Mouse (Mus musculus): ENCODE results near the gene Usp47. TPM values are rescaled to one million over a fixed set of nuclear protein-coding genes. Genes with fewer than 3 reads are reported as not detected.
"Not testable (repeated sequence)": the region's sequence is repeated elsewhere in the genome, so short reads cannot be mapped to it uniquely, and the experiment has no call there.

The Usp47 gene
- polyA plus RNA-seq, 1 experiment from 2014 or later: 80.1 TPM

DNA sequence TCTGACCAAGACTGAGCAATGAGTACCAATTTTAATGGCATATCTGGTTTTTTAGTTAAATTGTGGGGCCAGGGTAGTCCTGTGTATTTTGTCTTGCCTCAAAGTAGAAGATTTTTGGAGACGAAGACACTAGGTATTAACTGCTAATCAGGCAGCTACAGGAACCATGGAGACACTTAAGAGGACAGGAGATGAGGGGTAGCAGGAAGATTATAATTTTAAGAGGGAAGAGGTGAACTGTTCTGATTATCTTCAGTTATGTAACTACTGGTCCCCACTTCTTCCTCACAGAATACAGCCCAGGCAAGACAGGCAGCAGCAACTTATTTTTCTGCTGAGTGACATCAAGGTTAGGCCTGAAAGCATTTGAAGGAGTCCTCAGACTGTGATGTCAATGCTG is 21.9 kb downstream of the Usp47 start:
- Histone ChIP-seq H3K27me3 (no peaks in the 10 kb centered on the region), H3K9me3 (no peaks in the 10 kb centered on the region), H3K9ac (no peak overlapping the region), H3K4me2 (replicated peaks) (no peak overlapping the region), H3K36me3 (no peaks in the 10 kb centered on the region), H3K4me3 (no peak overlapping the region), H3K27ac (no peak overlapping the region), H3K4me1 (peaks cover 11% of the 10 kb centered on the region; the same call in 1 of the 2 replicates)
- no peak for ATAC-seq (ENCODE audit: low FRiP score, low read depth)
- 67% methylated on average over 1 of the region's 1 CpGs for WGBS

DNA sequence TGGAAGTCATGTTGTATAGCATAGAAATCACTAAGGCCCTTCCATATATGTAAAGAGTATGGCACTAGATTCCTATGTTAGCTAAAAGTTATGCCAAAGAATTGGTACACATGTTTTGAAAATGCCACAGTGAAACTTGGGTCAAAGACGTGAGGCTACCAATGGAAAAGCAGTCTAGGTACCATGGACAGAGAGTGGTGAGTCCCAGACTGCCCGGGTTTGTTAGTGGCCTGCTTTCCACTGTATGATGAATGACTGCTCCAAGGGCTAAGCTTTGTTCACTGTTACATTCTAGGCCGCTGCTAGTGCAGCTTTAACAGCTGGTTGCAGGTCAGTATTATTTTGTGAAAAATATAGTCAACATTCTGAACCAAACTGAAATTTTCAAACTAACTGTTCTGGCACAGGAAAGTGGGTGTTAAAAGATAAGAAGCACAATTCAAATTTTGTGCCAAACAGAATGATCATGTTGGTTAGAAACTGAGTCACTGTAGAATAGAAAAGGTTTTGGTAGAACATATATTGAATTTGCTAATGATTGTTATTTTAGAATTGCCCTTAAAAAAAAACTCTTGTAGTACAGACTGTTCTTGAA is 22.6 kb downstream of the Usp47 start:
- WGBS: 56% methylated on average over 3 of the region's 3 CpGs
- Histone ChIP-seq H3K9ac (no peak overlapping the region), H3K4me2 (replicated peaks) (no peak overlapping the region)

DNA sequence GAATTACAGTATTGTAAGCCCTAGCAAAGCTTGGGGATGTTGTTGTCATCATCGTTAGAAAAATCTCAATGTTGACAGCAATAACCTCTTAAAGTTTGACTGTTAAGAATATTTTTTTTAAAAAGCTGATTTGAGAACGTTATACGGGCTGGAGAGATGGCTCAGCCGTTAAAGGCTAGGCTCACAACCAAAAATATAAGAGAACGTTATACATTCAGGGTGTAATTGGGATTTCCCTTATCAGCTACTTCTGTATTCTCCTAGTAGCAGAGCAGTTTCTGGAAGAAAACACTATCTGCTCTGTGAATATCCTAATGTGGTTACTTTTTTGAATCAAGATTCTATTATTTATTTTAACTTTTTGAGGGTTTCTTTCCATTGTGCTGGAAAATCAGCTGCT is 25.3 kb downstream of the Usp47 start:
- WGBS: 84% methylated on average over 5 of the region's 5 CpGs
- no peak overlapping the region for H3K4me2 ChIP-seq (replicated peaks)

More for the DNA sequence above, 22.6 kb downstream of the Usp47 start:
- no peaks in the 10 kb centered on the region for H3K36me3 ChIP-seq
- ATAC-seq (ENCODE audit: low FRiP score, low read depth): no peak
- peaks cover 11% of the 10 kb centered on the region; the same call in 1 of the 2 replicates for H3K4me1 ChIP-seq
- H3K4me3 ChIP-seq: no peak overlapping the region
- H3K9me3 ChIP-seq: no peaks in the 10 kb centered on the region
- H3K27me3 ChIP-seq: no peaks in the 10 kb centered on the region
- H3K27ac ChIP-seq: no peak overlapping the region

DNA sequence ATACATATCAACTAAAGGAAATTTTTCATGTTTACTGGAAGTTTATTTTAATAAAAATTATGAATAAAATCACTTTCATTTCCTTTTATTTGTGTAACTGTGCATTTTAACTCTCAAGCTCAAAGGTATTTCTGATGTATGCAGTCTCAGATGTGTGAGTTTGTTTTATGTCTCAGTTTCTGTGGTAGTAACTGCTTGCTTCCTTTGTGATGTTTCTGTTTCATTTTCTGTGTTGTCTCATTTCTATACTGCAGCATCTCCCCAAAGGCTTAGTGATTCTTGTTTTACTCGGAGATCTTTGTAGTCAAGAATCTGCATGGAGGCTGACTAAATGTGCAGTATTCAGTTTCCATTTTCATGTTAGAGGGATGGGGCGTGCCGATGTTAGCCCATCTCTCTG is 30.4 kb downstream of the Usp47 start:
- H3K4me2 ChIP-seq (replicated peaks): no peak overlapping the region
- H3K27me3 ChIP-seq: no peaks in the 10 kb centered on the region
- H3K27ac ChIP-seq: no peak overlapping the region
- H3K36me3 ChIP-seq: peaks cover 29% of the 10 kb centered on the region
- ATAC-seq (ENCODE audit: low FRiP score, low read depth): no peak
- H3K4me1 ChIP-seq: 0 out of 2 replicates have a peak, but pooled peaks cover 4% of the 10 kb centered on the region
- H3K9ac ChIP-seq: no peak overlapping the region
- no peak overlapping the region for H3K4me3 ChIP-seq
- no peaks in the 10 kb centered on the region for H3K9me3 ChIP-seq
- 88% methylated on average over 3 of the region's 3 CpGs for WGBS

More for the DNA sequence above, 25.3 kb downstream of the Usp47 start:
- Histone ChIP-seq H3K36me3 (no peaks in the 10 kb centered on the region), H3K9me3 (no peaks in the 10 kb centered on the region), H3K4me3 (no peak overlapping the region), H3K27me3 (no peaks in the 10 kb centered on the region), H3K9ac (no peak overlapping the region), H3K4me1 (0 out of 2 replicates have a peak, but pooled peaks cover 4% of the 10 kb centered on the region), H3K27ac (no peak overlapping the region)
- no peak for ATAC-seq (ENCODE audit: low FRiP score, low read depth)

DNA sequence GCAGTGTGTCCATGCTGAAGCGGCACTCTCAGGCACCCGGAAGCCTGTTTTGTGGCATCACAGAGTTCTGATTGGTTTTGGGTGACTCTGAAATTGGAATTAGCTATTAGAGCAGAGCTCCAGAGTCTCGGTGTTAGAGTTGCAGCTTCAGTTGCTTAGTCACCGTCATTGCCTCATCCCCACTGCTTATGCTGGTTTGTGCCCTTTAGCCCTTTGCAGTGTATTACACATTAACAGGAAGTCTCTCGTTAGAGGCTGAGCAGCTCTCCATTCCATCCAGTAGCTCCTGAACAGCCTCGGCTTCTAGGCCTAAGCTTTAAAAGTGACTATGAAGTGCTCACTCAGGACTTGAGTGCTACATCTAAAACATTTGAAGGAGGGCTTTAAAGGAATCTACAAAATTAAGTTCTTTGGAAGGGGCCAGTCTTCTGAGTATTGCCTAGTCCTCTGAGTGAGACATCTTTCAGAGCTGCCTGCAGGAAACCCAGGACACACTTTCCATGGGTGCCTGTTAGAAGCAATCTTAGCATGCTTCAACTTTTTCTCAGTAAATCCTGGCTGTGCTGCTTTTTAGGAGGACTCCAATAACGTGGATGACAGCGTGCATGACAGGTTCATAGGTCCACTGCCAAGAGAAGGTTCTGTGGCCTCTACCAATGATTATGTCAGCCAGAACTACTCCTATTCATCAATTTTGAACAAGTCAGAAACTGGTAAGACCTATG is 32.8 kb downstream of the Usp47 start:
- no peaks in the 10 kb centered on the region for H3K27me3 ChIP-seq
- H3K36me3 ChIP-seq: peaks cover 38% of the 10 kb centered on the region
- H3K27ac ChIP-seq: no peak overlapping the region
- no peak overlapping the region for H3K4me2 ChIP-seq (replicated peaks)
- H3K9me3 ChIP-seq: no peaks in the 10 kb centered on the region
- no peak overlapping the region for H3K9ac ChIP-seq
- ATAC-seq (ENCODE audit: low FRiP score, low read depth): no peak
- no peak overlapping the region for H3K4me3 ChIP-seq
- 66% methylated on average over 8 of the region's 8 CpGs for WGBS
- H3K4me1 ChIP-seq: no peaks in the 10 kb centered on the region

DNA sequence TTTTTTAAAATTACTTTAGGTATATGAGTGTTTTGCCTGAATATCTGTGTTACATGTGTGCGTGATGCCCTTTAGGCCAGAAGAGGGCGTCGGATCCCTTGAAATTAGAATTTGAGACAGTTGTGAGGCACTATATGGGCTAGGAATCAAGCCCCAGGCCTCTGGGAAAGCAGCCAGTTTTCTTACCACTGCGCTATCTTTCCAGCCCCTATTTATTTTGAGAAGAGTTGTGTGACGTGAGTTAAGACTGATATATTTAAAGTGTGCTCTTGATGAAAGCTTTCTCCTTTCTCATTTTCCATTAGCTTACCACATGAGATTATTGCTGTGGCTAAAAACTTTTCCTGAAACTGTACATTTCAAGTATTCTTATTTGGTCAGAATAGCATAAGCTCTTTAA is 51.6 kb downstream of the Usp47 start:
- no peak for ATAC-seq (ENCODE audit: low FRiP score, low read depth)
- 91% methylated on average over 5 of the region's 5 CpGs for WGBS
- Histone ChIP-seq H3K27me3 (no peaks in the 10 kb centered on the region), H3K36me3 (peaks cover 41% of the 10 kb centered on the region), H3K4me3 (no peak overlapping the region), H3K9ac (no peak overlapping the region), H3K4me2 (replicated peaks) (no peak overlapping the region), H3K27ac (no peak overlapping the region), H3K4me1 (no peaks in the 10 kb centered on the region), H3K9me3 (no peaks in the 10 kb centered on the region)

DNA sequence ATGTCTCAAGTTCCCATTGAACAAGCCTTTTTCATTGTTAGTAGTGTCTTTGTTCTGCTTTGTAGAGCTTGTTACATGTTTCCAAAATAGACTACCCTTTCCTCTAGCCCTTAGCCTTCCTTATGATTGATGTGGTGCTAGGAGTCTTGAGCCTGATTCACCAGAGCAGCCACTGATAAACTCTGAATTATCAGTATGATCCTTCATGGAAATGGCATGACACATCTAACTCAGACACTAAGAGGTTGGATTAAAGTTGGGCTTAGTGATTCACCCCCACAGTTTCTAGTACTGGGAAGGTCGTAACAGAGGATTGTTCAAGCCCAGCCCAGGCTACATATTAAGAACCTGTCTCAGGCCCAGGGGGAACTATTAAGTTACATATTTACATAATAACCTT is 59.3 kb downstream of the Usp47 start:
- Histone ChIP-seq H3K4me2 (replicated peaks) (no peak overlapping the region), H3K27ac (no peak overlapping the region), H3K4me3 (no peak overlapping the region), H3K4me1 (no peaks in the 10 kb centered on the region), H3K27me3 (no peaks in the 10 kb centered on the region), H3K36me3 (peaks cover 59% of the 10 kb centered on the region), H3K9ac (no peak overlapping the region), H3K9me3 (no peaks in the 10 kb centered on the region)
- ATAC-seq (ENCODE audit: low FRiP score, low read depth): no peak
- 86% methylated on average over 1 of the region's 1 CpGs for WGBS

DNA sequence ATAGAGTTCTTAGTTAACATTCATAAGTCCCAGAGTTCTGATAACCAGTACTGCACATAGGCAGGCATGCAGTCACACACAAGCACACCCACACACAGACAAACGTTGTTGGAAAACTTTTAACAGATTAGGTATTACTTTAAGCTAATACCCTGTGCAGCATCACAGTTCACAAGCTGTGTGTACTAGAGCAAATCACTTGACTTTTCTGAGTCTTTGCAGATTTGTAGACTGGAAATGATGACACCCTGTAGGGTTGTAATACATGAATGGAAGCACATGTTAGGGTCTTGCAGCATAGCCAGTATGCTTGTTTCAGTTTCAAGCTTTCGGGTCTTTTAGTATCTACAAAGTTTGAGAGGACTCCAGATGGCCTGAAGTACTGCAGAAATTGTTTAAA is 60.9 kb downstream of the Usp47 start:
- ATAC-seq (ENCODE audit: low FRiP score, low read depth): peak; percentile 57; the same call in 1 of the 2 replicates
- Histone ChIP-seq H3K4me1 (no peaks in the 10 kb centered on the region), H3K4me2 (replicated peaks) (no peak overlapping the region), H3K36me3 (peaks cover 59% of the 10 kb centered on the region), H3K4me3 (no peak overlapping the region), H3K9ac (no peak overlapping the region), H3K27me3 (no peaks in the 10 kb centered on the region), H3K9me3 (no peaks in the 10 kb centered on the region), H3K27ac (no peak overlapping the region)
- 70% methylated on average over 2 of the region's 2 CpGs for WGBS

DNA sequence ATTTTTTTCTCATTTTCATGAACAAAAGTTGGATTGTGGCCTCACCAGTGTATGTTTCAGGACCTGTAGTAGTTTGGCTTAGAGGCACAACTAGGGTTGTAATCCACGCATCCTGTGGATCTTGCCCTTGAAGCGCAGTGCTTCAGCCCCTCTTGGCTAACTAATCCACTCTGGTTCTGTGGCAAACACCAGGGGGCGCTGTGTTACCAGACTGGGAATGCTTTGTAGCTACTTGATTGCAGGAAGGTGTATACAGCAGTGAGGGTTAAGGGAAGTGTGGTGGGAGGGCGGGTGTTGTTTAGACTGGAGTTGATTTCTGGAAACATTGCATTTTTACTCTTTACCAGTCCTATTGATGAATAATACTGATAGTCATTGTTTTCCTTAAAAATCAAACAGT is 61.8 kb downstream of the Usp47 start:
- 41% methylated on average over 4 of the region's 4 CpGs for WGBS
- H3K4me3 ChIP-seq: no peak overlapping the region
- peaks cover 63% of the 10 kb centered on the region for H3K36me3 ChIP-seq
- ATAC-seq (ENCODE audit: low FRiP score, low read depth): peak; percentile 67; the same call in 1 of the 2 replicates
- no peak overlapping the region for H3K4me2 ChIP-seq (replicated peaks)
- H3K27ac ChIP-seq: no peak overlapping the region
- no peaks in the 10 kb centered on the region for H3K9me3 ChIP-seq
- no peak overlapping the region for H3K9ac ChIP-seq
- H3K4me1 ChIP-seq: no peaks in the 10 kb centered on the region
- H3K27me3 ChIP-seq: no peaks in the 10 kb centered on the region

DNA sequence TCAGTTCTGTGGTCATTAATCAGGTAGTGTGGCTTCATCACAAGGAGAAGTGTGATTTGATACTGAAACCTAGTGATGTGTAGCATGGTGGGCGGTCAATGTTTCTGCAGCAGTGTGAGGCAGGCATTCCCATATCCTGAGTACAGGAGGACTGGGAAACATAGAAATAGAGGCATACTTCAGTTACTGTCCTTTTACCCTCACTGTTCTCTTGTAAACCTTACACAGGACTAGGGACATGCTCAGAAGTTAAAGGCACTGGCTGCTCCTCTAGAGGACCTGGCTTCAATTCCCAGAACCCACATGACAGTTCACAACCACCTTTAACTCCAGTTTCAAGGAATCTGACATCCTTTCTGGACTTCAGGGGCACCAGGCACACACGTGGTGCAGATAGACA is 62.9 kb downstream of the Usp47 start:
- peaks cover 63% of the 10 kb centered on the region for H3K36me3 ChIP-seq
- ATAC-seq (ENCODE audit: low FRiP score, low read depth): no peak
- H3K9me3 ChIP-seq: no peaks in the 10 kb centered on the region

DNA sequence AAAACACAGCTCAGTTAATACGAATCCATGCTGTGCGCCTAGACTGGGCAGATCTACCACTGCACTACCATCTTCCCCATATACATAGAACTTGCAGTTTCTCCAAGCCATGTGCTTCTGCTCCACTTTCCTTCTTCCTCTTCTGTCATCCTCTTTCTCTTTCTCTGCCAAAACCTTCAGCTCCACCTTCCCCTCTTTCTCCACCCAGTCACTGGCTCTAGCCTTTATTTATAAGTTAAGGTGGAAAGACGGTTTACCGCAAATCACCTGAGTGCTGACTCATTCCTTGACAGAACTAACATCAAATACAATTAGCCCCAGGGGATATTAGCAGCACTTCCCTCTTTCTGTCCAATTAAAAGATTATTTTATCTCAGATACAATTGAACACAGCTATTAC is 71.6 kb downstream of the Usp47 start:
- ATAC-seq (ENCODE audit: low FRiP score, low read depth); H3K4me2 ChIP-seq (replicated peaks); H3K27me3 ChIP-seq; H3K27ac ChIP-seq; H3K9me3 ChIP-seq; H3K4me3 ChIP-seq; H3K4me1 ChIP-seq; H3K9ac ChIP-seq: not testable (repeated sequence)
- peaks cover 88% of the 10 kb centered on the region for H3K36me3 ChIP-seq
- 90% methylated on average over 4 of the region's 4 CpGs for WGBS

More for the DNA sequence above, 62.9 kb downstream of the Usp47 start:
- H3K4me3 ChIP-seq: no peak overlapping the region
- no peak overlapping the region for H3K9ac ChIP-seq
- no peak overlapping the region for H3K27ac ChIP-seq
- 94% methylated on average over 2 of the region's 2 CpGs for WGBS
- no peaks in the 10 kb centered on the region for H3K4me1 ChIP-seq
- no peaks in the 10 kb centered on the region for H3K27me3 ChIP-seq
- H3K4me2 ChIP-seq (replicated peaks): no peak overlapping the region

DNA sequence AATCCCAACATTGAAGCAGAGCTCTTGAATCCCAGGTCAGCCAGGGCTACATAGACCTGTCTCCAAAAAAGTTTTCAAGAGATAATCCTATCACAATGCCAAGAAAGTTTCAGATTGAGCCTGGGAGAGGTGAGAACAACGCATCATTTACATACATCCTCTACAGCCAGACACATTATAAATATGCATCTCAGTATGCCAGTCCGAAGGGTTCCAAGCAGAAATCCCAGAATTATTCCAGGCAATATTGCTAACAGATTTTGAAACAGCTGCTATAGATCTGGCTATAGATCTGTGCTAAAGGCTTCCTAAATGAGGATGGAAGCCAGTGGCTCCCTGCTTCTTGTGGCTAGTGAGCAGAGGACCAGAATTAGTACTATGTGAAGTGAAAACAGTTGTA is 77.6 kb downstream of the Usp47 start:
- Histone ChIP-seq H3K4me3 (no peak overlapping the region), H3K27ac (no peak overlapping the region)

More for the DNA sequence above, 77.6 kb downstream of the Usp47 start:
- H3K27me3 ChIP-seq: no peaks in the 10 kb centered on the region
- 85% methylated on average over 2 of the region's 2 CpGs for WGBS
- H3K9ac ChIP-seq: no peak overlapping the region
- H3K36me3 ChIP-seq: peaks cover 88% of the 10 kb centered on the region
- no peaks in the 10 kb centered on the region for H3K9me3 ChIP-seq
- H3K4me1 ChIP-seq: no peaks in the 10 kb centered on the region
- H3K4me2 ChIP-seq (replicated peaks): no peak overlapping the region
- ATAC-seq (ENCODE audit: low FRiP score, low read depth): no peak
